Mouse (Mus musculus) embryo, embryonic 11 days (tissue): ENCODE results near the gene Rapgef4.

Source experiments
- DNase-seq: peaks from one replicate; pipeline ENCODE4 v3.0.0-alpha.2; 2015

Gene Rapgef4

GRCm38 (mm10) chr2:72082846-72083245, 101.8 kb downstream of the Rapgef4 start:
- DNase-seq = no peak

GRCm38 (mm10) chr2:72088886-72089285, 107.8 kb downstream of the Rapgef4 start:
- DNase-seq = no peak

- no peak for DNase-seq
Observed at GRCm38 (mm10) chr2:72090061-72090460, 109.0 kb downstream of the Rapgef4 start.

GRCm38 (mm10) chr2:72092046-72092445, 111.0 kb downstream of the Rapgef4 start:
- peak; percentile 22 for DNase-seq

- DNase-seq = no peak
Observed at GRCm38 (mm10) chr2:72093402-72094037, 112.5 kb downstream of the Rapgef4 start.

GRCm38 (mm10) chr2:72094038-72094437, 113.0 kb downstream of the Rapgef4 start:
- DNase-seq = no peak

- DNase-seq = no peak
Observed at GRCm38 (mm10) chr2:72094446-72094845, 113.4 kb downstream of the Rapgef4 start.

- no peak for DNase-seq
Observed at GRCm38 (mm10) chr2:72095002-72095401, 114.0 kb downstream of the Rapgef4 start.

- DNase-seq = peak; percentile 69
Observed at GRCm38 (mm10) chr2:72096345-72096744, 115.3 kb downstream of the Rapgef4 start.

GRCm38 (mm10) chr2:72098366-72098765, 117.3 kb downstream of the Rapgef4 start:
- no peak for DNase-seq

- no peak for DNase-seq
Observed at GRCm38 (mm10) chr2:72104604-72105003, 123.6 kb downstream of the Rapgef4 start.

- no peak for DNase-seq
Observed at GRCm38 (mm10) chr2:72107525-72108180, 126.6 kb downstream of the Rapgef4 start.

GRCm38 (mm10) chr2:72108448-72109312, 127.6 kb downstream of the Rapgef4 start:
- DNase-seq = no peak

GRCm38 (mm10) chr2:72110404-72110803, 129.4 kb downstream of the Rapgef4 start:
- DNase-seq = no peak

- no peak for DNase-seq
Observed at GRCm38 (mm10) chr2:72113716-72114115, 132.7 kb downstream of the Rapgef4 start.

GRCm38 (mm10) chr2:72114148-72114559, 133.1 kb downstream of the Rapgef4 start:
- DNase-seq = no peak

- no peak for DNase-seq
Observed at GRCm38 (mm10) chr2:72116103-72116502, 135.1 kb downstream of the Rapgef4 start.

GRCm38 (mm10) chr2:72116698-72117097, 135.7 kb downstream of the Rapgef4 start:
- no peak for DNase-seq

GRCm38 (mm10) chr2:72117138-72118011, 136.3 kb downstream of the Rapgef4 start:
- DNase-seq = no peak

GRCm38 (mm10) chr2:72120211-72120610, 139.2 kb downstream of the Rapgef4 start:
- DNase-seq = no peak

- DNase-seq = peak; percentile 37
Observed at GRCm38 (mm10) chr2:72122410-72123223, 141.6 kb downstream of the Rapgef4 start.

- peak; percentile 75 for DNase-seq
Observed at GRCm38 (mm10) chr2:72123851-72124250, 142.8 kb downstream of the Rapgef4 start.
